Mouse (Mus musculus) CH12.LX (cell line): ENCODE data around the gene Aff3. TPM values are rescaled to one million over a fixed set of nuclear protein-coding genes. Genes with fewer than 3 reads are reported as not detected.

Source experiments
- DNase-seq: peaks from one replicate; pipeline ENCODE4 v3.0.0-alpha.2; 2013; ENCODE audit errors: extremely low read depth
- H3K27ac ChIP-seq: 2 replicates; pipeline ENCODE4 v1.5.1; 2012; ENCODE audit warnings: low read depth, mild to moderate bottlenecking, control low read depth, moderate library complexity; ENCODE audit not compliant: insufficient read depth
- H3K27me3 ChIP-seq: replicated peaks from 2 replicates; pipeline ENCODE3; 2012; ENCODE audit warnings: inconsistent platforms
- H3K36me3 ChIP-seq, 2 experiments: replicated peaks in 1 of 2; 2 replicates each; pipeline versions ENCODE3 to v1.6.1; 2012; ENCODE audit warnings: inconsistent platforms in 1 of 2, low read length in 1 of 2, mild to moderate bottlenecking in 1 of 2, mixed read lengths in 1 of 2, moderate library complexity in 1 of 2; ENCODE audit not compliant: control insufficient read depth in 1 of 2, insufficient read depth in 1 of 2
- H3K4me1 ChIP-seq, 2 experiments: 2 replicates each; pipeline ENCODE4 v1.6.1; 2012; ENCODE audit warnings: inconsistent platforms in 1 of 2, moderate library complexity in 1 of 2; ENCODE audit not compliant: insufficient read depth in 2 of 2, control insufficient read depth in 1 of 2
- H3K4me2 ChIP-seq: 2 replicates; pipeline ENCODE4 v1.6.1; 2012; ENCODE audit warnings: low read depth, mild to moderate bottlenecking, control low read depth; ENCODE audit not compliant: poor library complexity, insufficient read depth, severe bottlenecking
- H3K4me3 ChIP-seq, 3 experiments: fragments of 150-350 bp in 1 of 3; sonication (generic) in 1 of 3; replicated peaks in 1 of 3; 2 replicates each; pipeline versions ENCODE3 to v1.5.1; 2011 to 2012; ENCODE audit warnings: low read depth in 2 of 3, low read length in 2 of 3, mild to moderate bottlenecking in 2 of 3, moderate library complexity in 2 of 3, control low read depth in 1 of 3, improper control_type of control experiment in 1 of 3, inconsistent platforms in 1 of 3, mixed read lengths in 1 of 3; ENCODE audit not compliant: poor library complexity in 1 of 3
- H3K79me2 ChIP-seq: replicated peaks from 2 replicates; pipeline ENCODE4 v1.6.1; 2012; ENCODE audit warnings: mild to moderate bottlenecking, moderate library complexity; ENCODE audit not compliant: control insufficient read depth, poor library complexity, insufficient read depth, severe bottlenecking; ENCODE audit errors: extremely low read depth
- H3K9ac ChIP-seq: 2 replicates; pipeline ENCODE4 v1.6.1; 2012; ENCODE audit warnings: low read depth, mild to moderate bottlenecking, control low read depth, moderate library complexity; ENCODE audit not compliant: insufficient read depth
- H3K9me3 ChIP-seq: replicated peaks from 2 replicates; pipeline ENCODE3; 2012; ENCODE audit warnings: low read length, inconsistent platforms, mixed read lengths
- BHLHE40 ChIP-seq: IDR thresholded peaks from 2 replicates; pipeline ENCODE4 v1.6.1; 2011; ENCODE audit warnings: mild to moderate bottlenecking, low read depth, low read length, improper control_type of control experiment
- CTCF ChIP-seq, 2 experiments: IDR thresholded peaks in 1 of 2; conservative IDR thresholded peaks in 1 of 2; 2 replicates each; pipeline ENCODE4 v1.5.1; 2011 to 2012; ENCODE audit warnings: low read depth in 2 of 2, low read length in 2 of 2, improper control_type of control experiment in 1 of 2, inconsistent platforms in 1 of 2, mild to moderate bottlenecking in 1 of 2, moderate library complexity in 1 of 2
- ELF1 ChIP-seq: IDR thresholded peaks from 2 replicates; pipeline ENCODE4 v1.6.1; 2014; ENCODE audit warnings: low read depth, mild to moderate bottlenecking, inconsistent platforms, low read length, improper control_type of control experiment
- EP300 ChIP-seq: IDR thresholded peaks from 2 replicates; pipeline ENCODE4 v1.6.1; 2011; ENCODE audit warnings: low read length, improper control_type of control experiment
- HCFC1 ChIP-seq: IDR thresholded peaks from 2 replicates; pipeline ENCODE4 v1.6.1; 2012; ENCODE audit warnings: low read depth, mild to moderate bottlenecking, inconsistent platforms, low read length, improper control_type of control experiment
- IRF4 ChIP-seq: IDR thresholded peaks from 2 replicates; pipeline ENCODE4 v1.6.1; 2014; ENCODE audit warnings: low read depth, mild to moderate bottlenecking, inconsistent platforms, low read length, improper control_type of control experiment
- JUND ChIP-seq: conservative IDR thresholded peaks from 2 replicates; pipeline ENCODE4 v1.6.1; 2011; ENCODE audit warnings: low read depth, low read length, improper control_type of control experiment
- MEF2A ChIP-seq: IDR thresholded peaks from 2 replicates; pipeline ENCODE4 v1.6.1; 2014; ENCODE audit warnings: low read depth, mild to moderate bottlenecking, inconsistent platforms, low read length, improper control_type of control experiment, borderline replicate concordance
- MXI1 ChIP-seq: IDR thresholded peaks from 2 replicates; pipeline ENCODE4 v1.6.1; 2011; ENCODE audit warnings: mild to moderate bottlenecking, low read depth, low read length, improper control_type of control experiment
- MYC ChIP-seq: IDR thresholded peaks from 2 replicates; pipeline ENCODE4 v1.6.1; 2011; ENCODE audit warnings: low read depth, mild to moderate bottlenecking, improper control_type of control experiment, low read length
- NELFE ChIP-seq: IDR thresholded peaks from 2 replicates; pipeline ENCODE4 v1.6.1; 2011; ENCODE audit warnings: low read depth, low read length, improper control_type of control experiment
- NRF1 ChIP-seq: IDR thresholded peaks from 2 replicates; pipeline ENCODE4 v1.6.1; 2014; ENCODE audit warnings: low read depth, mild to moderate bottlenecking, inconsistent platforms, low read length, improper control_type of control experiment, moderate library complexity
- PAX5 ChIP-seq: IDR thresholded peaks from 2 replicates; pipeline ENCODE4 v1.6.1; 2012; ENCODE audit warnings: low read length, inconsistent platforms, mixed read lengths
- POLR2A ChIP-seq: IDR thresholded peaks from 2 replicates; pipeline ENCODE4 v1.6.1; 2011; ENCODE audit warnings: low read depth, mild to moderate bottlenecking, improper control_type of control experiment, low read length
- RAD21 ChIP-seq: IDR thresholded peaks from 2 replicates; pipeline ENCODE4 v1.6.1; 2011; ENCODE audit warnings: low read depth, mild to moderate bottlenecking, low read length, improper control_type of control experiment, moderate library complexity
- RCOR1 ChIP-seq: conservative IDR thresholded peaks from 2 replicates; pipeline ENCODE4 v1.6.1; 2012; ENCODE audit warnings: low read depth, mild to moderate bottlenecking, inconsistent platforms, low read length, improper control_type of control experiment
- SIN3A ChIP-seq: IDR thresholded peaks from 2 replicates; pipeline ENCODE4 v1.6.1; 2012; ENCODE audit warnings: low read length, improper control_type of control experiment, inconsistent platforms
- SMC3 ChIP-seq: IDR thresholded peaks from 2 replicates; pipeline ENCODE4 v1.6.1; 2011; ENCODE audit warnings: low read depth, low read length, improper control_type of control experiment
- TBP ChIP-seq: conservative IDR thresholded peaks from 2 replicates; pipeline ENCODE4 v1.6.1; 2011; ENCODE audit warnings: low read depth, low read length, improper control_type of control experiment
- TCF12 ChIP-seq: IDR thresholded peaks from 2 replicates; pipeline ENCODE4 v1.6.1; 2014; ENCODE audit warnings: low read depth, mild to moderate bottlenecking, inconsistent platforms, low read length, improper control_type of control experiment
- USF1 ChIP-seq: IDR thresholded peaks from 2 replicates; pipeline ENCODE4 v1.6.1; 2014; ENCODE audit warnings: low read depth, mild to moderate bottlenecking, inconsistent platforms, low read length, improper control_type of control experiment
- ZC3H11A ChIP-seq: IDR thresholded peaks from 2 replicates; pipeline ENCODE4 v1.6.1; 2012; ENCODE audit warnings: low read depth, mild to moderate bottlenecking, inconsistent platforms, low read length, improper control_type of control experiment
- ZKSCAN1 ChIP-seq: IDR thresholded peaks from 2 replicates; pipeline ENCODE4 v1.6.1; 2012; ENCODE audit warnings: low read depth, inconsistent platforms, low read length, improper control_type of control experiment, borderline replicate concordance
- ZMIZ1 ChIP-seq: IDR thresholded peaks from 2 replicates; pipeline ENCODE4 v1.6.1; 2012; ENCODE audit warnings: low read depth, mild to moderate bottlenecking, inconsistent platforms, low read length, improper control_type of control experiment
- ZNF384 ChIP-seq: IDR thresholded peaks from 2 replicates; pipeline ENCODE4 v1.6.1; 2012; ENCODE audit warnings: low read depth, low read length, improper control_type of control experiment, inconsistent platforms
- dilution Hi-C: fragments of 300-500 bp; cut with MboI; formaldehyde crosslinking; loops from 2 replicates; pipeline ENCODE4 v1.14.3; 2020; ENCODE audit warnings: low sequenced_read_pairs; ENCODE audit not compliant: extremely low pct_unique_long_range_greater_than_20kb, extremely low pct_ligation_motif_present
- in situ Hi-C: fragments of 300-500 bp; cut with MboI; formaldehyde crosslinking; loops from 3 replicates; pipeline ENCODE4 v1.14.3; 2019; ENCODE audit warnings: low sequenced_read_pairs, low pct_ligation_motif_present, low pct_unique_long_range_greater_than_20kb, mixed read lengths
- polyA plus RNA-seq: library from polyadenylated mRNA; unstranded; fragments of >175 nt; gene quantifications from 2 replicates; pipeline ENCODE4 v1.2.1, GENCODE M21; 2012; ENCODE audit warnings: low read depth; ENCODE audit not compliant: insufficient read length
- total RNA-seq, 2 experiments: library from RNA; depleted of rRNA; stranded (reverse); fragments of 300-350 nt in 1 of 2; fragments of >200 nt in 1 of 2; gene quantifications; 2 replicates each; pipeline ENCODE4 v1.2.3; 2012 to 2014

Aff3 gene
- total and polyA plus RNA-seq, 3 experiments: 5.1 to 29.9 (median 7.7) TPM

GRCm38 (mm10) chr1:38665611-38666010 is 856 bp upstream of the Aff3 start (continued):
- TF ChIP-seq SIN3A (no peak), CTCF (conservative IDR thresholded peaks at IDR 0.05 in 1 of 2, IDR thresholded peaks at IDR 0.05 in 1 of 2; ENCODE audit: low read depth in 2 of 2, low read length in 2 of 2) (no peak), IRF4 (0 out of 2 replicates have a peak, but pooled peaks have one; percentile 20), JUND (peak; percentile 43; the same call in 1 of the 2 replicates), ZMIZ1 (no peak), BHLHE40 (no peak), ELF1 (0 out of 2 replicates have a peak, but pooled peaks have one; percentile 16), ZC3H11A (no peak), RAD21 (no peak), MXI1 (peak; percentile 31; the same call in 1 of the 2 replicates), EP300 (no peak), USF1 (no peak), PAX5 (no peak), TBP (no peak), POLR2A (no peak)

DNA sequence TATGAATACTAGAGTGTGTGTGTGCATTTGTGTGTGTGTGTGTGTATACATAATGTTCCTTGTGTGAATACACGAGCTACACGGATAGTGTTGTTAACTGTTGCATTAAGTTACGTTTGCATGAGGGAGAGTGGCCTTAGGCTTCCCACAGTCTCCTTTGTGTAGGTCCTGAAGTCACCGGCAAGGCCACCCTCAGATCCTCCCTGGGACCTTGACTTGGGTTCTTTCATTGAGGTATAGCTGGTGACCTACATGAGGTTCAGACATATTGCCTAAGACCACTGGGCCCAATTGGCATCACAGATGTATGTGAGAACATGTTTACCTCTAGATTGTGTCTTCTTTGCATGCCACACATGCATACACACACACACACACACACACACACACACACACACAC is 494 bp downstream of the Aff3 start:
- H3K27ac ChIP-seq: peak overlapping the region; percentile 57
- dilution Hi-C loops: no loop called here
- DNase-seq: no peak

DNA sequence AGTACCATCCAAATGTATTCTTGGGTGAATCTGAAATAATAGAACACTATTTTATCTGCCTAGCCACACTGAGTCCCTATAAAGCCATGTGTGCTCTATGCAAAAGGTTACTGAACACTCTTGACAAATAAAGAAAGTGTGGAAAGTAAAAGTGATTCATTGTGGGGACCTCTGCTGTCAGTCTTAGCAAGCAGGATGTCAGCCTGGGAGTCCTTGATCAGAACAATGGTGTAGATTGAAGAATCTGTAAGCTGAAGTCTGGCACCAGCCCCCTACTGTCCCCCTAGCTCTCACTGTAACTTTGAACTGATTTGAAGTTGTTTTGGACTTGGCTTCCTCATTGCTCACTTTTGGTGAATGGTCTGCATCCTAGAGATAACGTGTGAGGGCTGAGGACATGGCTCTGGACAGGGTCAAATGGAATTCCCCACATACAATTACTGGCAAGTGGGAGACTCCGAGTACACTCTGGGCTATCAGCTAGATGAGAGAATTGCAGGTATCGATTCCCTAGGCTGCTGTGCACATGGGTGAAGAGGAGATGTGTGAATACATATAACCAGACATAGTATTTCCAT is 2.0 kb downstream of the Aff3 start:
- dilution Hi-C loops: no loop called here

More for the DNA sequence above, 494 bp downstream of the Aff3 start:
- H3K36me3 ChIP-seq: peaks cover 0 to 5% of the 10 kb centered on the region in 2 experiments
- H3K79me2 ChIP-seq: no peaks in the 10 kb centered on the region
- TF ChIP-seq MYC: 0 out of 2 replicates have a peak, but pooled peaks have one; percentile 5
- TF ChIP-seq HCFC1: no peak
- TF ChIP-seq, all 38 proteins: peak for 1
- Histone ChIP-seq H3K4me3 (peak overlapping the region; percentile 53 to 62 (median 60)), H3K4me2 (peak overlapping the region; percentile 30), H3K4me1 (peaks cover 26 to 51% of the 10 kb centered on the region in 2 experiments), H3K9me3 (no peaks in the 10 kb centered on the region), H3K9ac (no peak overlapping the region), H3K27me3 (no peaks in the 10 kb centered on the region)
- in situ Hi-C loops: no loop called here

More for the DNA sequence above, 2.0 kb downstream of the Aff3 start:
- Histone ChIP-seq H3K9ac (no peak overlapping the region), H3K4me2 (0 out of 2 replicates have a peak overlapping the region, but pooled peaks have one; percentile 4), H3K9me3 (no peaks in the 10 kb centered on the region), H3K36me3 (peaks cover 0 to 9% of the 10 kb centered on the region in 2 experiments), H3K27me3 (no peaks in the 10 kb centered on the region), H3K27ac (no peak overlapping the region), H3K4me3 (peak overlapping the region in 2 of 3 experiments; percentile 60 to 62), H3K4me1 (peaks cover 34 to 66% of the 10 kb centered on the region in 2 experiments), H3K79me2 (no peaks in the 10 kb centered on the region)
- in situ Hi-C loops: no loop called here
- no peak for TF ChIP-seq ZNF384
- TF ChIP-seq RCOR1: no peak
- TF ChIP-seq MEF2A: no peak
- no peak for TF ChIP-seq IRF4
- no peak for TF ChIP-seq SMC3
- TF ChIP-seq NRF1: no peak
- no peak for TF ChIP-seq TBP
- no peak for TF ChIP-seq EP300
- TF ChIP-seq MXI1: no peak
- no peak for TF ChIP-seq ZC3H11A
- no peak for TF ChIP-seq USF1
- no peak for TF ChIP-seq ELF1
- no peak for TF ChIP-seq BHLHE40
- no peak for TF ChIP-seq ZMIZ1
- TF ChIP-seq NELFE: no peak
- TF ChIP-seq TCF12: no peak
- TF ChIP-seq ZKSCAN1: no peak
- no peak for TF ChIP-seq CTCF (conservative IDR thresholded peaks at IDR 0.05 in 1 of 2, IDR thresholded peaks at IDR 0.05 in 1 of 2; ENCODE audit: low read depth in 2 of 2, low read length in 2 of 2)
- no peak for DNase-seq
